Mouse (Mus musculus) ES-Bruce4 (cell line): ENCODE data around the gene Lrrn2. TPM values are rescaled to one million over a fixed set of nuclear protein-coding genes. Genes with fewer than 3 reads are reported as not detected.
A peak's percentile ranks its signal among the peaks of the same experiment; 100 is the strongest.

Source experiments
- H3K27ac ChIP-seq: 2 replicates; pipeline ENCODE4 v1.5.1; 2012; ENCODE audit warnings: low read length, inconsistent platforms; ENCODE audit not compliant: insufficient read depth
- H3K27me3 ChIP-seq: 2 replicates; pipeline ENCODE4 v1.6.1; 2012; ENCODE audit warnings: mild to moderate bottlenecking, low read length, inconsistent platforms; ENCODE audit not compliant: control insufficient read depth, poor library complexity, insufficient read depth, severe bottlenecking
- H3K36me3 ChIP-seq: 2 replicates; pipeline ENCODE4 v1.6.1; 2012; ENCODE audit warnings: inconsistent platforms, mild to moderate bottlenecking, low read length, moderate library complexity; ENCODE audit not compliant: control insufficient read depth, poor library complexity, insufficient read depth, severe bottlenecking
- H3K4me1 ChIP-seq: one replicate; pipeline ENCODE4 v1.8.1; 2011; ENCODE audit warnings: low read length; ENCODE audit not compliant: control insufficient read depth, insufficient read depth
- H3K4me3 ChIP-seq: 2 replicates; pipeline ENCODE4 v1.5.1; 2011; ENCODE audit warnings: low read depth, mild to moderate bottlenecking, low read length
- H3K9ac ChIP-seq: 2 replicates; pipeline ENCODE4 v1.6.1; 2012; ENCODE audit warnings: low read depth, mild to moderate bottlenecking, inconsistent platforms; ENCODE audit not compliant: poor library complexity, severe bottlenecking
- H3K9me3 ChIP-seq: replicated peaks from 2 replicates; pipeline ENCODE4 v1.6.1; 2012; ENCODE audit warnings: mild to moderate bottlenecking, low read length, inconsistent platforms; ENCODE audit not compliant: control insufficient read depth, poor library complexity, insufficient read depth, severe bottlenecking
- CTCF ChIP-seq: IDR thresholded peaks from one replicate; pipeline ENCODE4 v1.8.1; 2011; ENCODE audit warnings: low read depth, low read length
- EP300 ChIP-seq: IDR thresholded peaks from 2 replicates; pipeline ENCODE4 v1.6.1; 2011; ENCODE audit warnings: low read depth, low read length; ENCODE audit not compliant: insufficient read depth
- POLR2A ChIP-seq: IDR thresholded peaks from one replicate; pipeline ENCODE4 v1.8.1; 2011; ENCODE audit warnings: low read length; ENCODE audit not compliant: insufficient read depth
- polyA plus RNA-seq: library from polyadenylated mRNA; stranded (reverse); fragments of >200 nt; gene quantifications from 2 replicates; pipeline ENCODE4 v1.2.4, GENCODE M21; 2011; ENCODE audit warnings: low read depth; ENCODE audit not compliant: missing spikeins, insufficient read depth, insufficient read length

The Lrrn2 gene
- polyA plus RNA-seq, 1 experiment = 0.18 TPM

- Histone ChIP-seq H3K27me3 (peaks cover 6% of the 10 kb centered on the region; the same call in 1 of the 2 replicates), H3K27ac (no peak overlapping the region), H3K4me3 (peak overlapping the region; percentile 80), H3K4me1 (peaks cover 8% of the 10 kb centered on the region), H3K9me3 (no peaks in the 10 kb centered on the region), H3K9ac (peak overlapping the region; percentile 64; the same call in 1 of the 2 replicates), H3K36me3 (no peaks in the 10 kb centered on the region)
- no peak for TF ChIP-seq EP300
- TF ChIP-seq CTCF = no peak
- TF ChIP-seq POLR2A = no peak
Observed at GRCm38 (mm10) chr1:132879801-132880160, 292 bp upstream of the Lrrn2 start.

- Histone ChIP-seq H3K9me3 (no peaks in the 10 kb centered on the region), H3K27ac (no peak overlapping the region), H3K4me3 (peak overlapping the region; percentile 80), H3K4me1 (peaks cover 8% of the 10 kb centered on the region), H3K27me3 (peaks cover 6% of the 10 kb centered on the region; the same call in 1 of the 2 replicates), H3K9ac (peak overlapping the region; percentile 64; the same call in 1 of the 2 replicates), H3K36me3 (no peaks in the 10 kb centered on the region)
- no peak for TF ChIP-seq CTCF
- no peak for TF ChIP-seq POLR2A
- no peak for TF ChIP-seq EP300
Observed at GRCm38 (mm10) chr1:132881041-132881761, 1.1 kb downstream of the Lrrn2 start.

GRCm38 (mm10) chr1:132881836-132882235 is 1.8 kb downstream of the Lrrn2 start:
- Histone ChIP-seq H3K27me3 (peaks cover 6% of the 10 kb centered on the region; the same call in 1 of the 2 replicates), H3K36me3 (no peaks in the 10 kb centered on the region), H3K4me1 (peaks cover 8% of the 10 kb centered on the region), H3K27ac (no peak overlapping the region), H3K9ac (no peak overlapping the region), H3K4me3 (no peak overlapping the region), H3K9me3 (no peaks in the 10 kb centered on the region)
- TF ChIP-seq POLR2A (no peak), CTCF (no peak), EP300 (no peak)

- peaks cover 2% of the 10 kb centered on the region; the same call in 1 of the 2 replicates for H3K27me3 ChIP-seq
- H3K9me3 ChIP-seq = no peaks in the 10 kb centered on the region
- H3K27ac ChIP-seq = no peak overlapping the region
- no peak overlapping the region for H3K4me3 ChIP-seq
- no peak overlapping the region for H3K9ac ChIP-seq
- H3K4me1 ChIP-seq = no peaks in the 10 kb centered on the region
- no peaks in the 10 kb centered on the region for H3K36me3 ChIP-seq
- no peak for TF ChIP-seq CTCF
- TF ChIP-seq EP300 = no peak
- no peak for TF ChIP-seq POLR2A
Observed at GRCm38 (mm10) chr1:132885701-132886100, 5.6 kb downstream of the Lrrn2 start.

- Histone ChIP-seq H3K27ac (no peak overlapping the region), H3K9ac (no peak overlapping the region), H3K36me3 (no peaks in the 10 kb centered on the region), H3K4me1 (no peaks in the 10 kb centered on the region), H3K9me3 (no peaks in the 10 kb centered on the region), H3K4me3 (no peak overlapping the region), H3K27me3 (no peaks in the 10 kb centered on the region)
- TF ChIP-seq CTCF (no peak), EP300 (no peak), POLR2A (no peak)
Observed at GRCm38 (mm10) chr1:132886626-132887025, 6.6 kb downstream of the Lrrn2 start.

GRCm38 (mm10) chr1:132888811-132889210 is 8.7 kb downstream of the Lrrn2 start:
- no peaks in the 10 kb centered on the region for H3K36me3 ChIP-seq
- no peak overlapping the region for H3K9ac ChIP-seq
- H3K27ac ChIP-seq = no peak overlapping the region
- no peak overlapping the region for H3K4me3 ChIP-seq
- H3K27me3 ChIP-seq = no peaks in the 10 kb centered on the region
- no peak for TF ChIP-seq CTCF
- TF ChIP-seq EP300 = no peak
- TF ChIP-seq POLR2A = no peak
- H3K4me1 ChIP-seq = peaks cover 5% of the 10 kb centered on the region
- no peaks in the 10 kb centered on the region for H3K9me3 ChIP-seq
